Mouse (Mus musculus) heart, adult 9 months (tissue): ENCODE measurements around the gene Lypd8.

Experiments
- DNase-seq, 2 experiments: peaks; one replicate each; pipeline ENCODE4 v3.0.0; 2022; ENCODE audit warnings: low spot score in 2 of 2

The Lypd8 gene

DNA sequence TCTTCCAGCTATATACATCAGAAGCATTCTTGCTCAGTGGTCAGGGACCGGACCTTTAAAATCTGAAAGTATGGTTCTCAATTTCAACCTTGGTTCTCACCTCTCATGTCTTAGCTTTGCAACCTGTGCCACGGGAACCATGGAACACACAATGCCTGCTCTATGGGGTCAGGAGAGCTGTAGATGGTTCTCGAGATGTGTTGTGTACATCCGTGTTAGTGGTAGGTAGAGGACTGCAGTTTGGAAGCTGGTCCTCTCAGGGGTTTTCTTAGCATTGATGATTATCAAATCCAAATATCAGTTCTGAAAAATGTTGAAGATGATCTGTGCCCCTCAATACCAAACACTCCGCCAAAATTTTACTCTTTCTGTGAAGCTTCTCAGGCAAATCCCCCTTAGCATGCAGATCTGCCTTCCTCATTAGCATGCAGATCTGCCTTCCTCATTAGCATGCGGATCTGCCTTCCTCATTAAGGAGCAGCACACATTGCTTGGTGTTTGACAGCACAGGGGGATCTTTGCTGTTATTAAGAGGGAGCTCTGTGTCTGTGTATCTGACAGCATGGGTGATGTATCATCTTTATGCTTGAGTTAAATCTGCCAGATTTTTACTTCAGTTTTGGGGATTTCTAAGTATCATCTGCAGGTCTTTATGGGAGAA lies 21.3 kb downstream of the Lypd8 start:
- DNase-seq: no peak

DNA sequence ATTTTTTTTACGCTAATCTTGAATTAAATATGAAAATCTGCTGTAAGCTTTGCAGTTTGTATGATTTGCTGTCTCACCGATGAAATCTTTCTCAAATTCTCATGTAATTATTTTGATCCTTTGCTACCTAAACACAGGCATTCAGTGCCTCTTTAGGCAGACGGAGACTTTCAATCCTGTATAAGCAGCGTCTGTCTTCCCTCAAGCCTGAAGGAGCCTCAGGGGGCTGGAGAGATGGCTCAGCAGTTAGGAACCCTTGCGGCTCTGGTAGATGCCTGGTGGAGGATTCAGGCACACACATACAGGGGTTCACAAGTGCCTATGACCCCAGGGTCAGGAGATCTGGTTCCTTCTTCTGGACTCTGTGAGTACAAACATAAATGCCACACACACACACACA lies 21.8 kb downstream of the Lypd8 start:
- no peak for DNase-seq

DNA sequence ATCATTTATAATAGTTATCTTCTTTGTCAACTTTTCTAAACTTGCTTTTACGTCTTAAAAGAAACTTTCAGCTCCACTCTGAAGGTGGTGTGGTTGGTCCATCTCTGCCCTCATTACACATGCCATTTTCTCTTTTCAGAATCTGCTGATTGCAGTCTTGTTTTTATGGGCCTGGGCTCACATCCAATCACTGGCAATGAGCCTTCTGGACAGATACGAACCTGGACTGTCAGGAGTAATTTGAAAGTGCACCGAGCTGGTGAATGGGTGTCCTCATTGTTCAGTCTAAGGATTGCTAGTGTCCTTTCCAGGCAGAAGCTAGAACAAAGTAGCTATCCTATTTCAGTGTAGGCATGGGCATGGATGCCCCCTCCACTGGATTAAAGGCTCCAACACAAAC lies 29.2 kb downstream of the Lypd8 start:
- no peak for DNase-seq

DNA sequence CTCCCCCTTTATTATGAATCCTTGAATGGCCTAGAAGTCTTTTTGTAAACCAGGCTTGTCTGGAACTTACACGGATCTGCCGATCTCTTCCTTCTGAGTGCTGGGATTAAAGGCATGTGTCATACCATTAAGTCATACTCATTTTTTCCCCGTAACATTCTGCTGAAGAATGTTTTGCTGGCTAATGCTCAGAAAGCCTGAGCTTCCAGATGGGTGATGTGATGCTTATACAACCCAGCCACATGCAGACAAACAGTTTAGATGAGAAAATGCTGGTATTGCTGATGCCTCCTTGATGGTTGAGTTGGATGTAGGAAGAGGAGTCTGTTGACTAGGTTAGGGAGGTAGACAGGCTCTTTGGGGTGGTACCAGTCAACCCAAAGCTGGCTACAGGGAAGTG lies 39.5 kb downstream of the Lypd8 start:
- DNase-seq: peak; percentile 3 to 5

DNA sequence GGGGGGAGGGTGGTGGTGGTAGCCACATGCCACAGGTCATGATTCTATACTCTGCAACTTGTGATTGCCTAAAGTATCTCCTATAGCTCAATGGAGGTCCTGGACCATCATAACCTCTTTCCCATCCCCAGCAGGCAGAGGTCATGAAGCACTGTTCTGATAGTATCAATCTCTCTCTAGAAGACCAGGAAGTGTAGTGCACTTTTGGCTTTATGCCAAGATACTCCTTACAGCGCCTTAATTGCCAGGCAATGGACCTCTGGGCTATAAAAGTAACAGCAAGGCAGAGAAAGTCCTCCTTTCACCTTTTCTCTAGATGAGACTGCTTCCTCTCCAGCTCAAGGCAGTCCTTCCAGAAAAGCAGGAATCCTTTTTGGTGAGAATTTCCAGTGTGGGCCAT lies 42.0 kb downstream of the Lypd8 start, which contains the start of gene 1810065E05Rik:
Gene 1810065E05Rik, plus strand, starts transcription at position 297 of the 400 bp plus-strand sequence.
- DNase-seq: no peak

DNA sequence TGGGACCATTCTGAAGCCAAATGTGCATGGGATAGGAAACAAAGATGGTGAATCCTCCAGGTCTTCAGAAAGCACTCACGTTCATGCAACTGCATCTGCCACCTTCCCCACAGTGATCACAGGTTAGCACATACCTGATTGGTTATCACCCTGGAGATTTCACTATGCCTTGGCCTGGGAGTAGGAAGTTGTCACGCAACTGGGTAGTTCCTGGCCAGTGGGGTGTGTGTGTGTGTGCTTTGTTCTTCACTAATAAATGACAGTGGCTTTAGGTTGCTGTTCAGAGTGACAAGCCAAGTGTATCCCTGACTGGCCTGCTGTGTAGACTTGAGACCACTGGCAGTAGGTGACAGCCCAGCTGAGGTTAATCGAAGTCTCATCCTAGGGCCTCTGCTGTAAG lies 53.4 kb downstream of the Lypd8 start, which contains the start of gene Gm12253:
Gene Gm12253, plus strand, starts transcription at position 301 of the 400 bp plus-strand sequence.
- no peak for DNase-seq

DNA sequence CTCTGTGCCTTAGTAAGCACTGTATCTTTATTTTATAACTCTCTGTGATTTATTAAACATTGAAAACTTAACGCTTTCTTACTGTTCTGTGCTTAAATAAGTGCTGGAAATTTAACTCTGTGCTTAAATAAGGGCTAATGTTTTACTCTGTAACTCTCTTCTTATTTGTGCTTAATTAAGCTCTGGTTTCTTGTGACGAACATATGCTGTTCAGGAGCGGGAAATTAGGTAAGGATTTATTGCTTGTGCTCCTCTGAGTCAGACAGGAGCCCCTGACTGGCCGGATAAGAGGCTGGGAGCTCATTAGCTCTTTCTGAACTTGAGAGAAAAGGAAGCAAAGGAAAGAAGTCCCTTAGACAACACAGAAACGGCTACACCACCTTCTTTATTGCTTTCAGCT lies 59.0 kb downstream of the Lypd8 start:
- DNase-seq: no peak
